Mouse (Mus musculus): ENCODE results near the gene Tmem131l. TPM values are rescaled to one million over a fixed set of nuclear protein-coding genes. Genes with fewer than 3 reads are reported as not detected.

Tmem131l gene
- total RNA-seq, 1 experiment: 31.5 TPM

GRCm38 (mm10) chr3:84022201-84022584 lies 17.8 kb downstream of the Tmem131l start:
- H3K27ac ChIP-seq (ENCODE audit: insufficient read depth, low read depth, low read length, poor library complexity, severe bottlenecking): no peak overlapping the region
- in situ Hi-C loops (cut with MboI; ENCODE audit: low sequenced_read_pairs in 2 of 2, unreplicated experiment in 2 of 2): no loop called here
- DNase-seq (ENCODE audit: low read depth, low spot score): no peak
- no peak overlapping the region for H3K9ac ChIP-seq (ENCODE audit: insufficient read depth, low read depth, low read length, poor library complexity, severe bottlenecking)
- H3K4me1 ChIP-seq (ENCODE audit: control insufficient read depth in 2 of 2, insufficient read depth in 2 of 2, low read length in 2 of 2, poor library complexity in 1 of 2): peaks cover 8 to 35% of the 10 kb centered on the region in 2 experiments
- H3K36me3 ChIP-seq (ENCODE audit: control insufficient read depth, insufficient read depth, low read length, poor library complexity, severe bottlenecking): peaks cover 10% of the 10 kb centered on the region; the same call in 1 of the 2 replicates
- no peaks in the 10 kb centered on the region for H3K9me3 ChIP-seq (ENCODE audit: control insufficient read depth, insufficient read depth, low read depth, low read length)
- TF ChIP-seq ZC3H11A (IDR thresholded peaks at IDR 0.05; ENCODE audit: borderline replicate concordance, low read depth, low read length) (no peak), MAFK (IDR thresholded peaks at IDR 0.05; ENCODE audit: insufficient read depth, low read depth, low read length) (no peak), ZNF384 (IDR thresholded peaks at IDR 0.05; ENCODE audit: low read depth, low read length) (no peak), CHD2 (IDR thresholded peaks at IDR 0.05; ENCODE audit: low read depth, low read length) (no peak), HCFC1 (IDR thresholded peaks at IDR 0.05; ENCODE audit: borderline replicate concordance, insufficient read depth, low read length) (no peak)
- H3K4me3 ChIP-seq (ENCODE audit: insufficient read depth in 1 of 2, low read depth in 1 of 2, low read length in 2 of 2, poor library complexity in 1 of 2, severe bottlenecking in 1 of 2): no peak overlapping the region

DNA sequence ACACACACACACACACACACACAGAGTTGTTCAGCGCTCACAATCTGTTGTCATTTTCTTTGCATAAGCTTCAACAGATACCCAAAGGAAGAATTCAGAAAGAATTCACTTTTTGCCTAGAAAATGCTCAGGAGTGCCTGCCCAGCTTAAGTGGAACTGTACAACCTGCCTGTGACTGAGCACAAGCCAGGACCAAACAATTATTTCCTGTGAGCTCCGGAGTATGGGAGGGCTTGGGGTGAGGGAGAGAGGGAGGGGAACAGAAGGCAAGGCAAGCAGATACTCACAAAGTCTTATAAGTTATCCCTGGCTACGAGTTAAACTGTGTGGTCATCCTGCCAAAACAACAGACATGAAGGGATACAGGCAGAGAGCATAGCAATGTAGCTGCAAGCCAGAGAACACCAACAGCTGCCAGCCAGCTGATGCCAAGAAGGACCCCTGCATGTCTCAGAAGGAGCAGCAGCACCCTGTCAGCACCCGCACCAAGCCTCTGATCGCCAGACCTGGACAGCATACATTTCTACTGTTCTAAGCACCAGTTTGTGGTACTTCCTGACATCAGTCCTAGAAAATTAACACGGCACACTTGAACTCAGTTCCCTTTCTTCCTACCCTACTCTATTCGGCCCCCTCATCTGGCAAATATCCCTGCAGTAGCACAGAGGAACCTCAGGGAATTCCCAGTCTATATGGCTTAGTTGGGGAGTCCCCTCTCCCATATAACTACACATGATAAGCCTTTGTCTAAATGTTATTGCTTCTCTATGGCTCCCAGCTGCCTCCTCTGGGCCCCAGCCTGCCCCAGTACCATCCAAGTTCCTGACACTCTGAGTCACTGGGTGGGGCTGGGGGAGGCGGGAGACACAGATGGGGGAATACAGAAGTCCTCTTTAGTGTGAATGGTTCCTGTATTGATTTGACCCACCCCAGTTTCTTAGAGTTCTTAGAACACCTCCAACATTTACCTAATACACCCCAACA lies 18.5 kb downstream of the Tmem131l start:
- no peak for DNase-seq (ENCODE audit: low read depth, low spot score)
- Histone ChIP-seq H3K4me1 (ENCODE audit: control insufficient read depth in 2 of 2, insufficient read depth in 2 of 2, low read length in 2 of 2, poor library complexity in 1 of 2) (peaks cover 8 to 35% of the 10 kb centered on the region in 2 experiments), H3K4me3 (ENCODE audit: insufficient read depth in 1 of 2, low read depth in 1 of 2, low read length in 2 of 2, poor library complexity in 1 of 2, severe bottlenecking in 1 of 2) (no peak overlapping the region), H3K9me3 (ENCODE audit: control insufficient read depth, insufficient read depth, low read depth, low read length) (no peaks in the 10 kb centered on the region), H3K36me3 (ENCODE audit: control insufficient read depth, insufficient read depth, low read length, poor library complexity, severe bottlenecking) (peaks cover 7% of the 10 kb centered on the region; the same call in 1 of the 2 replicates), H3K27ac (ENCODE audit: insufficient read depth, low read depth, low read length, poor library complexity, severe bottlenecking) (peak overlapping the region; percentile 77; the same call in 1 of the 2 replicates), H3K9ac (ENCODE audit: insufficient read depth, low read depth, low read length, poor library complexity, severe bottlenecking) (no peak overlapping the region)
- TF ChIP-seq CHD2 (IDR thresholded peaks at IDR 0.05; ENCODE audit: low read depth, low read length) (no peak), HCFC1 (IDR thresholded peaks at IDR 0.05; ENCODE audit: borderline replicate concordance, insufficient read depth, low read length) (no peak), MAFK (IDR thresholded peaks at IDR 0.05; ENCODE audit: insufficient read depth, low read depth, low read length) (no peak), ZC3H11A (IDR thresholded peaks at IDR 0.05; ENCODE audit: borderline replicate concordance, low read depth, low read length) (no peak), ZNF384 (IDR thresholded peaks at IDR 0.05; ENCODE audit: low read depth, low read length) (no peak)
- in situ Hi-C loops (cut with MboI; ENCODE audit: low sequenced_read_pairs in 2 of 2, unreplicated experiment in 2 of 2): no loop called here

GRCm38 (mm10) chr3:84020528-84020927 lies 19.4 kb downstream of the Tmem131l start:
- TF ChIP-seq ZC3H11A (IDR thresholded peaks at IDR 0.05; ENCODE audit: borderline replicate concordance, low read depth, low read length) (no peak), MAFK (IDR thresholded peaks at IDR 0.05; ENCODE audit: insufficient read depth, low read depth, low read length) (no peak), ZNF384 (IDR thresholded peaks at IDR 0.05; ENCODE audit: low read depth, low read length) (no peak), HCFC1 (IDR thresholded peaks at IDR 0.05; ENCODE audit: borderline replicate concordance, insufficient read depth, low read length) (no peak), CHD2 (IDR thresholded peaks at IDR 0.05; ENCODE audit: low read depth, low read length) (no peak)
- in situ Hi-C loops (cut with MboI; ENCODE audit: low sequenced_read_pairs in 2 of 2, unreplicated experiment in 2 of 2): no loop called here
- no peak overlapping the region; the same call in 1 of the 2 replicates for H3K27ac ChIP-seq (ENCODE audit: insufficient read depth, low read depth, low read length, poor library complexity, severe bottlenecking)
- peaks cover 8 to 35% of the 10 kb centered on the region in 2 experiments for H3K4me1 ChIP-seq (ENCODE audit: control insufficient read depth in 2 of 2, insufficient read depth in 2 of 2, low read length in 2 of 2, poor library complexity in 1 of 2)
- H3K4me3 ChIP-seq (ENCODE audit: insufficient read depth in 1 of 2, low read depth in 1 of 2, low read length in 2 of 2, poor library complexity in 1 of 2, severe bottlenecking in 1 of 2): no peak overlapping the region
- H3K9me3 ChIP-seq (ENCODE audit: control insufficient read depth, insufficient read depth, low read depth, low read length): no peaks in the 10 kb centered on the region
- peaks cover 7% of the 10 kb centered on the region; the same call in 1 of the 2 replicates for H3K36me3 ChIP-seq (ENCODE audit: control insufficient read depth, insufficient read depth, low read length, poor library complexity, severe bottlenecking)
- H3K9ac ChIP-seq (ENCODE audit: insufficient read depth, low read depth, low read length, poor library complexity, severe bottlenecking): no peak overlapping the region
- no peak for DNase-seq (ENCODE audit: low read depth, low spot score)

GRCm38 (mm10) chr3:84015484-84016016 lies 24.4 kb downstream of the Tmem131l start:
- Histone ChIP-seq H3K36me3 (ENCODE audit: control insufficient read depth, insufficient read depth, low read length, poor library complexity, severe bottlenecking) (peaks cover 5% of the 10 kb centered on the region; the same call in 1 of the 2 replicates), H3K9ac (ENCODE audit: insufficient read depth, low read depth, low read length, poor library complexity, severe bottlenecking) (no peak overlapping the region), H3K4me3 (ENCODE audit: insufficient read depth in 1 of 2, low read depth in 1 of 2, low read length in 2 of 2, poor library complexity in 1 of 2, severe bottlenecking in 1 of 2) (no peak overlapping the region), H3K9me3 (ENCODE audit: control insufficient read depth, insufficient read depth, low read depth, low read length) (no peaks in the 10 kb centered on the region), H3K4me1 (ENCODE audit: control insufficient read depth in 2 of 2, insufficient read depth in 2 of 2, low read length in 2 of 2, poor library complexity in 1 of 2) (peaks cover 8 to 14% of the 10 kb centered on the region in 2 experiments), H3K27ac (ENCODE audit: insufficient read depth, low read depth, low read length, poor library complexity, severe bottlenecking) (no peak overlapping the region)
- TF ChIP-seq ZNF384 (IDR thresholded peaks at IDR 0.05; ENCODE audit: low read depth, low read length) (no peak), ZC3H11A (IDR thresholded peaks at IDR 0.05; ENCODE audit: borderline replicate concordance, low read depth, low read length) (no peak), MAFK (IDR thresholded peaks at IDR 0.05; ENCODE audit: insufficient read depth, low read depth, low read length) (no peak), CHD2 (IDR thresholded peaks at IDR 0.05; ENCODE audit: low read depth, low read length) (no peak), HCFC1 (IDR thresholded peaks at IDR 0.05; ENCODE audit: borderline replicate concordance, insufficient read depth, low read length) (no peak)
- no peak for DNase-seq (ENCODE audit: low read depth, low spot score)
- in situ Hi-C loops (cut with MboI; ENCODE audit: low sequenced_read_pairs in 2 of 2, unreplicated experiment in 2 of 2): no loop called here

Data from ES-E14 (cell line).